Comparison of ENCODE assay signal across 9 mouse cellular contexts in the genomic region with DNA sequence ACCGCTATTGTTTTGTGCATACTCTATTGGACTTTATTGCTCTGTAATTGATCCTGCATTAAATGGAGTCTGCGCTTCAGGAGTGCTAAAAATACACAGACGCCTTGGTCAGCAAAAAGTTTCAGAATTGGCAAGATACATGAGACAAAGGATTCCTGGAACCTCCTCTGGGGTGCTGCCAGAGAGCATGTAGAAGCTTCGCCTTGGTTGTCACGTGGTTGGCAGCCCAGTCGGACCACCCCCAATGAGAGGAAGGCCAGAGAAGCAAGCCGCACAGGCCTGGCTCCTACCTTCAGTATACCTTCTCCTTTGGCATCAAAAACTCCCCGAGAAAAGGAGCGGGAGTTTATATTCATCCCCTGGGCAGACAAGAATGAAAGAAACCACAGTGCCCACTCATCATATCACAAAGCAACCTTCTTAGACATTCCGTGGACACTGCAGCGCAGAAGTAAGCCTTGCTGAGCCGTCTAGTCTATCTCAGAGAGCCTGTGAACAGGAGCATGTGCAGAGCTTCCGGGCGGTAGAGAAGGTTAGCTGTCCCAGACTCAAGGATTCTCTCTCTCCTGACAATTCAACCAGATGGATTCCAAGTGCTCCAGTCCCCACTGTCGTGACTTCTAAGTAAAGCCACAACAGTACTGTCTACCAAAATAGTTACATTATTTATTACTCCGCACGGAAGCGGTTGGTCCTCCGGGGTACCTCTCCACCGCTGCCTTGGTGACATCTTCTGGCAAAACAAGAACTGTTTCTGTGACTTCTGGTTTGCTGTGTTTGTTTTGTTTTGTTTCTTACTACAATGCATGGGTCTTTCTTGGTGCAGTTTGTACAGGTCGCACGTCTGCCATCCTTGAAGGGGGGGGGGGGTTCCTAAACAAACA.
DNase-seq lines count a peak whose midpoint lies in the region; ATAC-seq and TF ChIP-seq lines count a peak whose summit lies in the region.
"Had no signal": no experiment of that assay in that cellular context is flagged by ENCODE, and none has a peak within 500 bp of the region (broad histone marks: within the 10 kb centered on the region; RNA-seq: fewer than 3 reads in every experiment).

No protein-coding gene starts in this region.

- no peaks in the 10 kb centered on the region for H3K36me3 ChIP-seq in kidney, embryonic 14.5 days (ENCODE audit: control insufficient read depth, insufficient read depth, low read length)
- H3K36me3 ChIP-seq: embryonic facial prominence, embryonic 13.5 days; midbrain, embryonic 10.5 days had no signal

- H3K9ac ChIP-seq in kidney, embryonic 14.5 days (ENCODE audit: low read depth, low read length): no peak overlapping the region
- H3K9ac ChIP-seq: embryonic facial prominence, embryonic 13.5 days had no signal

- no peak overlapping the region for H3K4me2 ChIP-seq in kidney, embryonic 14.5 days (replicated peaks; ENCODE audit: low read depth, low read length)
- H3K4me2 ChIP-seq: embryonic facial prominence, embryonic 13.5 days had no signal

- ATAC-seq in kidney, embryonic 14.5 days (ENCODE audit: low FRiP score, low TSS enrichment): no peak

- no peaks in the 10 kb centered on the region for H3K9me3 ChIP-seq in kidney, embryonic 14.5 days (ENCODE audit: control insufficient read depth, low read length)
- H3K9me3 ChIP-seq: embryonic facial prominence, embryonic 13.5 days; midbrain, embryonic 10.5 days had no signal

- no peak overlapping the region for H3K27ac ChIP-seq in kidney, embryonic 14.5 days (ENCODE audit: low read depth, low read length)
- H3K27ac ChIP-seq in layer of hippocampus, adult 2 months: no peak overlapping the region
- H3K27ac ChIP-seq: embryonic facial prominence, embryonic 13.5 days; midbrain, embryonic 10.5 days had no signal

- no peaks in the 10 kb centered on the region for H3K27me3 ChIP-seq in kidney, embryonic 14.5 days (ENCODE audit: control insufficient read depth, insufficient read depth, low read length)
- H3K27me3 ChIP-seq: embryonic facial prominence, embryonic 13.5 days had no signal

- WGBS in kidney, embryonic 14.5 days: 68% methylated on average over 22 of the region's 22 CpGs

- no peak for TF ChIP-seq CTCF in layer of hippocampus, adult 2 months (conservative IDR thresholded peaks at IDR 0.05)

- H3K4me1 ChIP-seq in kidney, embryonic 14.5 days (ENCODE audit: control insufficient read depth, insufficient read depth, low read length): 0 out of 2 replicates have a peak, but pooled peaks cover 5% of the 10 kb centered on the region

- H3K4me3 ChIP-seq in kidney, embryonic 14.5 days (ENCODE audit: low read length): no peak overlapping the region
- no peak overlapping the region for H3K4me3 ChIP-seq in layer of hippocampus, adult 2 months
- H3K4me3 ChIP-seq: embryonic facial prominence, embryonic 13.5 days; midbrain, embryonic 10.5 days had no signal

- peak; percentile 22 for DNase-seq in kidney, adult 9 months
- peak; percentile 20 for DNase-seq in R1 (ENCODE audit: low read depth, low spot score)
- peak; percentile 54 for DNase-seq in fibroblast of lung, adult 2 months (ENCODE audit: low read depth)
- peak; percentile 21 to 57 for DNase-seq in lung, postnatal 4 days
- no peak for DNase-seq in layer of hippocampus, postnatal 25 days (ENCODE audit: extremely low spot score in 1 of 2, low spot score in 1 of 2)
- DNase-seq in layer of hippocampus, adult 2 months (ENCODE audit: low spot score in 2 of 2): no peak

Comparison
In these comparisons a context has a peak if more than half of its experiments do, and no peak if none do; other contexts are left out.
1. DNase-seq: peak in kidney, adult 9 months (single experiment), R1 (single experiment), fibroblast of lung, adult 2 months (single experiment) and lung, postnatal 4 days (2 of 2); none in layer of hippocampus, postnatal 25 days (0 of 2) and layer of hippocampus, adult 2 months (0 of 2).